Mouse (Mus musculus) adrenal gland, adult (tissue): ENCODE measurements around the gene Wfdc6b.
"Not testable (repeated sequence)": the region's sequence is repeated elsewhere in the genome, so short reads cannot be mapped to it uniquely, and the experiment has no call there.

Experiments
- DNase-seq, 2 experiments: peaks; one replicate each; pipeline ENCODE4 v3.0.0; 2022 to 2023; ENCODE audit warnings: low spot score in 1 of 2; ENCODE audit not compliant: inconsistent age in 2 of 2

Gene Wfdc6b

DNA sequence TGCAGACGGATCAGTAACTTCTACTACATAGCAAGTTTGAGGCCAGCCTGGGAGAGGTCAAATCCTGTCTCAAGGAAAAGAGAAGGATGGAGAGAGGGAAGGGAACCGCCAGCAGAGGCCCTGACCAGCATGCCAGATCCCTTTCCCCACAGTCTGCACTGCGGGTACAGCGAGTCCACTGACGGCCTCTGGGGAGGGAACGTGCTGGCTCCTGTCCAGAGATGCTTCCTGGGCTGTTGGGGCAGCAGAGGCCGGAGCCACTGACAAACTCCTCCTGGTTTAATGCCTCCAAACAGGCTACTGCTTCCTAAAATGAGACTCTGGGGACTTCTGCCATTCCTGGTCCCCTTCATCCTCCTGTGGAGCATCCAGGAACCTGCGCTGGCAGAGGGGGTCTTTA, at the start of gene Wfdc6b, which contains the start of gene Wfdc8:
Wfdc6b (plus strand) TSS at position 52 of the 400 bp plus-strand sequence.
Wfdc8 (minus strand) TSS at position 156 of the 400 bp plus-strand sequence.
- peak; percentile 51 to 67 for DNase-seq

GRCm38 (mm10) chr2:164564346-164564745, 49.0 kb upstream of the Wfdc6b start:
- DNase-seq, result no peak

DNA sequence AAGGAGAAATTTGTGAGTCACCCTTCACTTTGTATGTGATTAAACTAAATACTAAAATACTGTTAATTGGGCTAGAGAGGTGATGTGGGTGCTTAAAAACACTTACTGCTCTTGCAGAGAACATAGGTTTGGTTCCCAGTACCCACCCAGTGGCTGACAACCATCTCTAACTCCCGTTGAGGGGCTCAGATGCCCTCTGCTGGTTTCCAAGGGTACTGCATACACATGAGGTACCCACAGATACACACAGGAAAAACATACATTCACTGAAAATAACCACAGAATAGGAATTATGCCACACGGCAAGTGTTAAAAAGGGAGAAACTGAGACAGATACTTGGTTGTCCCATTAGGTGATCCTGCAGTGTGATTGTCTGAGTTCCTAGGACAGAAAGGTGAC, 46.3 kb upstream of the Wfdc6b start:
- DNase-seq, result no peak

- DNase-seq, result no peak
These were observed 45.9 kb upstream of the Wfdc6b start for GRCm38 (mm10) chr2:164567460-164567859.

- DNase-seq, result not testable (repeated sequence)
These were observed 40.0 kb upstream of the Wfdc6b start, which contains the start of gene Spint3 for GRCm38 (mm10) chr2:164573359-164573758. Gene Spint3 (minus strand): TSS chr2:164573459.

- DNase-seq, result peak; percentile 49 to 56
These were observed 28.1 kb upstream of the Wfdc6b start, which contains the start of gene Wfdc6a for GRCm38 (mm10) chr2:164585025-164585725. Gene Wfdc6a (minus strand): TSS chr2:164585447.

DNA sequence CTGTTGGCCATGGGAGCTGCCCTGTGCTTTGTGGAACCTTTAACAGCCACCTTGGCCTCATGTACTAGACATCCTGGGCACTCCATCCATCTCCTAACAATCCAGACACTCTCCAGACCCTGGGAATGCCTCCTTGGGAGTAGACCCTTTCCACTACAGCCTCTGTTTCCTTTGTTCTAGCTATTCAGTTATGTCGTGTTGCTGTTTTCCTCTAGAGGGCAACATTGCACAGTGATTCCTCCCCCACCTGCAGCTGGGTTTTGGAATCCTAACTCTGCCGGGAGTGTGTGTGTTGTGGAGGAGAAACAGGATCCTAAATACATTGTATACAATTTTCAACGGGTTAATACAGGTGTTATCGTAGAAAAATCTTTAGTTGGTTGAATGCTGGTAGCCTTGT, 21.3 kb upstream of the Wfdc6b start:
- DNase-seq, result peak; percentile 20 to 69

DNA sequence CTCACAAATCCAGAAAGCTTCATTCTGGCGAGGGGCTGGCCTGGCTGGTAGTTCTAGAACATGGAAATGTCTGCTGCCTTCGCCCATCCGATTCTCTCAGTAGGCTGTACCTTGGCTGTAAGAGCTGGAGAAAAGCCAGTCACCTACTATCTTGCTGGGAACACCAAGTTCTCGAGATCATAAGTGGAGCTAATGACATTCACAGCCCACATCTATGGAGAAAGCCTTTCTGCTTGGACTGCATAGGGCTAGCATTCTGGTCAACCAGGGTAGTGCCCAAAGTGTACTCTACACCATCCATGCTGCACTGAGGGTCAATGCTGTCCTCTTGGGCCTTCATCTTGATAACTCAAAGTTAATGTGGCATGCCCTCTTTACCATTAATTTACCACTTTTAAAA, 19.8 kb upstream of the Wfdc6b start, which contains the start of gene Eppin:
Eppin (minus strand) TSS at position 101 of the 400 bp plus-strand sequence.
- DNase-seq, result peak; percentile 31 to 47

DNA sequence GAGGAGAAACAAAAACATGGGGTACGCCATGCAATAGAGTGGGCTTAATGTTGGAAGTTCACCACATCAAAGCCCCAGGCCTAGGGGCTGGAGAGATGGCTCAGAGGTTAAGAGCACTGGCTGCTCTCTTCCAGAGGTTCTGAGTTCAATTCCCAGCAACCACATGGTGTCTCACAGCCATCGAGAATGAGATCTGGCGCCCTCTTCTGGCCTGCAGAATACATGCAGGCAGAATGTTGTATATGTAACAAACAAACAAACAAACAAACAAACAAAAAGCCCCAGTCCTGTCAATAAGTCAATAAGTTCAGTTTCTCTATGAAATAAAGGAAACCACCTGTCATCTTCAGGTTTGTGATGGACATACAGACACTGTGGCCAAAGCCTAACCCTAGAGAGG, 13.1 kb upstream of the Wfdc6b start:
- no peak for DNase-seq

DNA sequence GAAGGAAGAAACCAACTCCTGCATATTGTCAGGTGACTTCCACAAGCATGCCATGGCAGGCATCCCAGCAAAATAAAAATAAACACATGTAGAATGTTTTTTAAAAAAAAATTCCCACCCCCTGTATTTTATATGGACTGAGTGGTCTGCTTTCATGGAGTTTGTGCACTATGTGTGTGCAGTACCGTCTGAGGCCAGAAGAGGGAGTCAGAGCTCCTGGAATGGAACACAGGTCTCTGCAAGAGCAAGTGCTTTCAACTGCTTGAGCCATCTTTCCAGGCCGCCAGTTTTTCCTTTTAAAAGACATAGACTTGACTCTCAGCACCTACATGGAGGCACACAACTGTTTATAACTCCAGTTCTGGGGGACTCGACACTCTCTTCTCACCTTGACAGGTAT, 9.8 kb upstream of the Wfdc6b start:
- DNase-seq, result no peak

- no peak for DNase-seq
These were observed 8.9 kb upstream of the Wfdc6b start for GRCm38 (mm10) chr2:164604411-164604810.

- peak; percentile 68 to 72 for DNase-seq
These were observed 4.5 kb upstream of the Wfdc6b start for GRCm38 (mm10) chr2:164608781-164609180.

DNA sequence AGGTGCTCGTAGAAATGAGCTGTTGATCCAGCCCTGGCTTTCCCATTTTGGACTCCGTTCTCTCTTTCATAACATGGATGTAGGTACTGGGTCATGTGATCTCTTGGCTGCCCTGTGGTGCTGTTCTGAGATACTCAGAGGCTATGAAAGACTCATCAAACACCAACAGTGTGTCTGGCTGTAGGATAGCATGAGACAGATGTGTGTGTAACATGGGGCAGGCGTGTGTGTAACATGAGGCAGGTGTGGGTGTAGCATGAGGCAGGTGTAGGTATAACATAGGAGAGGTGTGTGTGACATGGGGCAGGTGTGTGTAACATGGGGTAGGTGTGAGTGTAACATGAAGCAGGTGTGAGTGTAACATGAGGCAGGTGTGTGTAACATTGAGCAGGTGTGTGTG, 2.1 kb downstream of the Wfdc6b start:
- DNase-seq, result no peak

DNA sequence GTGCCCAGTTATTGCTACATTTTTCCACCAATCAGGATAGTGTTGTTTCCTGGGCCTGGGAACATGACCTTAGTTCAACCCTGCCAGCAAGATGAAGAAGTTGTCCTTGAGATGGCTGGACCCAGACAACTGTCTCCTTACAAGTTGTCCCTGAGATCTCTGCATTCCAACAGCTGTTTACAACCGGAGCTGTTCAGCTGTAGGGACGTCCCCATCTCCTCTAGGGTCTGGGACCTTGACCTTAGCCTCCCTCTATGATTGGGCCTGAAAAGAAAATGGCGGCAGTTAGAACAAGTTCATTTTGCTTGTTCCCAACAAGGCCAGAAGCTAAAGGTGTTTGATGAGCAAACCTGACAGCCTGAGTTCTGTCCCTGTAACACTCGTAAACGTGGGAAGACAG, 5.7 kb downstream of the Wfdc6b start:
- DNase-seq, result peak; percentile 12 to 37

GRCm38 (mm10) chr2:164621775-164622174, 8.5 kb downstream of the Wfdc6b start:
- DNase-seq, result no peak

- DNase-seq, result peak in 1 of 2 experiments; percentile 32
These were observed 21.9 kb downstream of the Wfdc6b start for GRCm38 (mm10) chr2:164635266-164635665.

DNA sequence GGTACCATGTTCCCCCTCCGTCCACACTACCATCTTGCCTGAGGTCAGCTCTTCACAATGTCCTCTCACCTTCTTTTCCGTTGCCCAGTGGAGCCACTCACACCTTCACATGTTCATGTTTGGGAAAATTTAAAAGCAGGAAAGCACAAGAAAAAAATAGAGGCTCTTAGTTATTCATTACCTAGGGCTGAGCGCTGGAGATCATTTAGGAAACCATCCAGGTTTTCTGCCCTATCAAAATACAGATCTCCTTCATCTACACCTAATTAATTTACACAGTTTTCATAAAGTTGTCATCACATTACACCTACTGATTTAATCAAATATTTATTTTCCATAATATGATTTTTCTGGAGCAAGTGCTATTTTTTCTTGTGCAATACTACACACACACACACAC, 25.4 kb downstream of the Wfdc6b start, which contains the start of gene Wfdc16:
Wfdc16 (minus strand) TSS at position 101 of the 400 bp plus-strand sequence.
- DNase-seq, result no peak

DNA sequence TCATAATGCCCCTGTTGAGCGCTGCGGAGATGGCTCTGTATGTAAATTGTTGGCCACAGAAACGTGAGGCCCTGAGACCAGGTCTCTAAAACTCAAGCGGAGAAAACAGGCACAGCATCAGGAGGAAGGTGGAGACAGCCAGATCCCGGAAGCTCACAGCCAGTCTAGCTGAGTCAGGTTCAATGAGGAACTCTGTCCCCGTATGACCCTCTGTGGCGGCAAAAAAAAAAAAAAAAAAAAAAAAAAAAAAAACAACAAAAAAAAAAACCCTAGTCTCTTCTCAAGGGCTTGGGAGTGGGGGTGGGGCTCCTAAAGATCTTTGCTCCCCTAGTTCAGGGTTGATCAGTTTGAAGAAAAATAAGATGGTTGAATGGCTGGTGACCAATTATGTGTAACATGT, 27.8 kb downstream of the Wfdc6b start:
- peak in 1 of 2 experiments; percentile 24 for DNase-seq

GRCm38 (mm10) chr2:164641881-164642673, 28.8 kb downstream of the Wfdc6b start:
- DNase-seq, result no peak

DNA sequence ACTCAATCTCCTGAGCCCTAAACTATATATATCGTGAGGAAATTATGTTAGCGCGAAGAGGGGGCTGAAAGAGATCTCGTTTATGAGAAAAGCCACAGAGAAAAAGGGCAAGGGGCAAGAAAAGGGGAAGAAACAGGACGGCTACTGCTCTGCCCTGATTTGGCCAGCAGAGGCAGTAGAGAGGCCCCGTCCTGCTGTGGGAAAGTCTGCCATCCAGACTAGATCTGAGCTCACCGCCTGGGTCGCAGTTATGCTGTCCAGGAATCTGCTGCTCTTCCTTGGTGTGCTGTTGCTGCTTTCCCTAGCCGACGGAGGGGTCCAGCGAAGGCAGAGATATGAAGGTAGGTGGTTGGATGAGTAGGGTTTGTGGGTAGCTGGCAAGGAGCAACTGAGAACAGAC, 42.5 kb downstream of the Wfdc6b start, which contains the start of gene Wfdc10:
Wfdc10 (plus strand) TSS at position 189 of the 400 bp plus-strand sequence.
- DNase-seq, result peak; percentile 27 to 71

GRCm38 (mm10) chr2:164656483-164656882, 43.2 kb downstream of the Wfdc6b start, which contains the start of gene Wfdc9:
Gene Wfdc9 (minus strand): TSS chr2:164656583.
- no peak for DNase-seq

- DNase-seq, result no peak
These were observed 51.5 kb downstream of the Wfdc6b start for GRCm38 (mm10) chr2:164664851-164665250.
